Mouse (Mus musculus): ENCODE results near the gene Trim2.

Gene Trim2

GRCm38 (mm10) chr3:84286311-84286710 is 20.4 kb downstream of the Trim2 start:
- no peak for DNase-seq (ENCODE audit: low spot score)

GRCm38 (mm10) chr3:84284796-84285195 is 21.9 kb downstream of the Trim2 start:
- no peak for DNase-seq (ENCODE audit: low spot score)

GRCm38 (mm10) chr3:84283524-84283923 is 23.2 kb downstream of the Trim2 start:
- no peak for DNase-seq (ENCODE audit: low spot score)

GRCm38 (mm10) chr3:84281936-84282371 is 24.7 kb downstream of the Trim2 start:
- DNase-seq (ENCODE audit: low spot score): no peak

- no peak for DNase-seq (ENCODE audit: low spot score)
Observed at GRCm38 (mm10) chr3:84278809-84279208, 27.9 kb downstream of the Trim2 start.

- no peak for DNase-seq (ENCODE audit: low spot score)
Observed at GRCm38 (mm10) chr3:84275124-84275523, 31.6 kb downstream of the Trim2 start.

GRCm38 (mm10) chr3:84272293-84273015 is 34.2 kb downstream of the Trim2 start:
- DNase-seq (ENCODE audit: low spot score): no peak

GRCm38 (mm10) chr3:84271794-84272193 is 34.9 kb downstream of the Trim2 start:
- DNase-seq (ENCODE audit: low spot score): no peak

- no peak for DNase-seq (ENCODE audit: low spot score)
Observed at GRCm38 (mm10) chr3:84271058-84271457, 35.6 kb downstream of the Trim2 start.

GRCm38 (mm10) chr3:84270624-84270995 is 36.1 kb downstream of the Trim2 start:
- DNase-seq (ENCODE audit: low spot score): no peak

- DNase-seq (ENCODE audit: low spot score): no peak
Observed at GRCm38 (mm10) chr3:84269987-84270623, 36.6 kb downstream of the Trim2 start.

GRCm38 (mm10) chr3:84268434-84268833 is 38.2 kb downstream of the Trim2 start:
- DNase-seq (ENCODE audit: low spot score): no peak

GRCm38 (mm10) chr3:84266391-84266931 is 40.2 kb downstream of the Trim2 start:
- DNase-seq (ENCODE audit: low spot score): no peak

- no peak for DNase-seq (ENCODE audit: low spot score)
Observed at GRCm38 (mm10) chr3:84265084-84265483, 41.6 kb downstream of the Trim2 start.

GRCm38 (mm10) chr3:84264395-84264794 is 42.3 kb downstream of the Trim2 start:
- no peak for DNase-seq (ENCODE audit: low spot score)

GRCm38 (mm10) chr3:84262804-84263203 is 43.9 kb downstream of the Trim2 start:
- DNase-seq (ENCODE audit: low spot score): no peak

GRCm38 (mm10) chr3:84261863-84262262 is 44.8 kb downstream of the Trim2 start:
- no peak for DNase-seq (ENCODE audit: low spot score)

GRCm38 (mm10) chr3:84260837-84261236 is 45.8 kb downstream of the Trim2 start:
- no peak for DNase-seq (ENCODE audit: low spot score)

- DNase-seq (ENCODE audit: low spot score): no peak
Observed at GRCm38 (mm10) chr3:84260024-84260535, 46.6 kb downstream of the Trim2 start.

GRCm38 (mm10) chr3:84259281-84260023 is 47.2 kb downstream of the Trim2 start:
- DNase-seq (ENCODE audit: low spot score): peak; percentile 60

GRCm38 (mm10) chr3:84258518-84259031 is 48.1 kb downstream of the Trim2 start:
- no peak for DNase-seq (ENCODE audit: low spot score)

- no peak for DNase-seq (ENCODE audit: low spot score)
Observed at GRCm38 (mm10) chr3:84257989-84258517, 48.6 kb downstream of the Trim2 start.
